27 mouse cellular contexts compared by ENCODE assay signal in genomic region chr2:168520771-168521170, GRCm38 (mm10).
"Had no signal": no experiment of that assay in that cellular context is flagged by ENCODE, and none has a peak within 500 bp of the region (broad histone marks: within the 10 kb centered on the region; RNA-seq: fewer than 3 reads in every experiment).

No protein-coding gene starts in this region.

- H3K4me3 ChIP-seq: heart, adult 2 months; heart, embryonic 13.5 days; heart, embryonic 15.5 days; hindbrain, embryonic 10.5 days; hindbrain, embryonic 12.5 days; intestine, embryonic 15.5 days; layer of hippocampus, adult 2 months; left cerebral cortex, adult 2 months; limb, embryonic 10.5 days; limb, embryonic 12.5 days; liver, embryonic 13.5 days had no signal

- H3K9ac ChIP-seq: heart, embryonic 13.5 days; heart, embryonic 15.5 days; hindbrain, embryonic 12.5 days; hindbrain, embryonic 14.5 days; intestine, embryonic 15.5 days; limb, embryonic 12.5 days; liver, embryonic 13.5 days had no signal

- ATAC-seq: hindbrain, embryonic 16.5 days; inflammation-experienced regulatory T-cells, adult 6 months; intestine, embryonic 15.5 days; intestine, postnatal 0 days had no signal

- H3K27me3 ChIP-seq: heart, embryonic 15.5 days; intestine, embryonic 15.5 days had no signal

- H3K4me2 ChIP-seq: heart, embryonic 11.5 days; heart, embryonic 13.5 days; heart, embryonic 15.5 days; hindbrain, embryonic 12.5 days; hindbrain, embryonic 14.5 days; intestine, embryonic 15.5 days; limb, embryonic 12.5 days; liver, embryonic 11.5 days; liver, embryonic 13.5 days had no signal

- DNase-seq: gastrocnemius, postnatal 10 days; gastrocnemius, postnatal 25 days; heart, postnatal 14 days; heart, postnatal 36 days; kidney, adult 18-20 months; kidney, adult 8-10 months; kidney, postnatal 10 days; kidney, postnatal 25 days; kidney, postnatal 4 days; liver; liver, embryonic 13.5 days had no signal

- H3K36me3 ChIP-seq: heart, embryonic 15.5 days; hindbrain, embryonic 10.5 days; hindbrain, embryonic 12.5 days; intestine, embryonic 15.5 days; limb, embryonic 10.5 days; limb, embryonic 12.5 days; liver, embryonic 13.5 days had no signal

- H3K27ac ChIP-seq: hindbrain, embryonic 10.5 days; hindbrain, embryonic 12.5 days; hindbrain, embryonic 14.5 days; intestine, embryonic 15.5 days; layer of hippocampus, adult 2 months; left cerebral cortex, adult 2 months; limb, embryonic 10.5 days; limb, embryonic 12.5 days; liver, embryonic 13.5 days had no signal

- H3K9me3 ChIP-seq: heart, embryonic 13.5 days; heart, embryonic 15.5 days; hindbrain, embryonic 10.5 days; hindbrain, embryonic 12.5 days; intestine, embryonic 15.5 days; limb, embryonic 10.5 days; limb, embryonic 12.5 days; liver, embryonic 13.5 days had no signal
